Mouse (Mus musculus) kidney, adult 2 months (tissue): ENCODE data around the gene Ctu2. TPM values are rescaled to one million over a fixed set of nuclear protein-coding genes. Genes with fewer than 3 reads are reported as not detected.
A peak's percentile ranks its signal among the peaks of the same experiment; 100 is the strongest.

Experiments
- DNase-seq: peaks from one replicate; pipeline ENCODE4 v3.0.0; 2021
- H3K27ac ChIP-seq: fragments of 200-500 bp; 2 replicates; pipeline ENCODE4 v1.5.1; 2012; ENCODE audit warnings: low read depth, low read length, control low read depth, inconsistent platforms; ENCODE audit not compliant: insufficient read depth
- H3K27me3 ChIP-seq: fragments of 200-500 bp; replicated peaks from 2 replicates; pipeline ENCODE4 v1.6.1; 2012; ENCODE audit warnings: mild to moderate bottlenecking, moderate library complexity, low read length, inconsistent platforms; ENCODE audit not compliant: control insufficient read depth, insufficient read depth
- H3K36me3 ChIP-seq: fragments of 200-500 bp; 2 replicates; pipeline ENCODE4 v1.6.1; 2012; ENCODE audit warnings: mild to moderate bottlenecking, moderate library complexity, low read length, inconsistent platforms; ENCODE audit not compliant: control insufficient read depth, insufficient read depth
- H3K4me1 ChIP-seq: fragments of 200-500 bp; 2 replicates; pipeline ENCODE4 v1.6.1; 2011; ENCODE audit warnings: low read length; ENCODE audit not compliant: control insufficient read depth, insufficient read depth
- H3K4me3 ChIP-seq: fragments of 200-500 bp; 2 replicates; pipeline ENCODE4 v1.5.1; 2011; ENCODE audit warnings: mild to moderate bottlenecking, low read depth, low read length, control low read depth; ENCODE audit not compliant: insufficient read depth
- CTCF ChIP-seq: fragments of 200-500 bp; conservative IDR thresholded peaks from 2 replicates; pipeline ENCODE4 v1.5.1; 2011; ENCODE audit warnings: low read depth, mild to moderate bottlenecking, control low read depth, low read length, moderate library complexity, mixed read lengths; ENCODE audit not compliant: insufficient read depth, insufficient read length
- POLR2A ChIP-seq: fragments of 200-500 bp; IDR thresholded peaks from one replicate; pipeline ENCODE4 v1.6.1; 2011; ENCODE audit warnings: low read depth, low read length, control low read depth
- WGBS: fragments of 180-500 bp; shearing (Covaris S2); methylation state at CpG from one replicate; pipeline ENCODE4 v1.1.7; 2018; 5-methylcytosine and 5-hydroxymethylcytosine counted together
- polyA plus RNA-seq: library from polyadenylated mRNA; depleted of rRNA; stranded (reverse); fragments of >200 nt; gene quantifications from 2 replicates; pipeline ENCODE4 v1.2.3, GENCODE M21; 2012

The Ctu2 gene
- polyA plus RNA-seq, 1 experiment = 21.1 TPM

- Histone ChIP-seq H3K36me3 (no peaks in the 10 kb centered on the region), H3K27ac (no peak overlapping the region), H3K4me3 (no peak overlapping the region), H3K4me1 (peaks cover 6% of the 10 kb centered on the region; the same call in 1 of the 2 replicates), H3K27me3 (no peaks in the 10 kb centered on the region)
- no peak for DNase-seq
- 89% methylated on average over 13 of the region's 13 CpGs for WGBS
- TF ChIP-seq POLR2A = no peak
Measured at GRCm38 (mm10) chr8:122467816-122468215, 8.1 kb upstream of the Ctu2 start.

DNA sequence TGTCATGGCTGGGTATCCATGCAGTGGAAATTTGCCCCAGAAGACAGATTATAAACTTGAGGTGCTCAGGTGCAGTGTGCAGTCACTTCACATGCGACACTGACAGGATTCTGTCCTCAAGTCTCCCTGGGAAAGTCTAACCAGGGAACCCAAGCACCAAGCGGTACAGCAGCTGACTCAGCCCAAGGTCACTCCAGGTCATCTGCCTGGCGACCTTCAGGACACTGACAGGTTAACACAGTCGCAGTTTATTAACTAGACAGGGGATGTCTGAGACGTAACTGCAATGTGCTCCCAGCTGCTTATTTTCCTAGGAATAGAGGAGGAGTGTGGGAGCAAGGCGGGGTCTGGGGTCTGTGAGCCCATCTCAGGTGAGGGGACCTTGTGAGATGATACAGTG lies 6.5 kb upstream of the Ctu2 start:
- Histone ChIP-seq H3K4me1 (peaks cover 6% of the 10 kb centered on the region; the same call in 1 of the 2 replicates), H3K4me3 (no peak overlapping the region), H3K27me3 (no peaks in the 10 kb centered on the region), H3K36me3 (no peaks in the 10 kb centered on the region), H3K27ac (no peak overlapping the region)
- 59% methylated on average over 6 of the region's 6 CpGs for WGBS
- DNase-seq = peak; percentile 46
- TF ChIP-seq CTCF (no peak), POLR2A (no peak)

DNA sequence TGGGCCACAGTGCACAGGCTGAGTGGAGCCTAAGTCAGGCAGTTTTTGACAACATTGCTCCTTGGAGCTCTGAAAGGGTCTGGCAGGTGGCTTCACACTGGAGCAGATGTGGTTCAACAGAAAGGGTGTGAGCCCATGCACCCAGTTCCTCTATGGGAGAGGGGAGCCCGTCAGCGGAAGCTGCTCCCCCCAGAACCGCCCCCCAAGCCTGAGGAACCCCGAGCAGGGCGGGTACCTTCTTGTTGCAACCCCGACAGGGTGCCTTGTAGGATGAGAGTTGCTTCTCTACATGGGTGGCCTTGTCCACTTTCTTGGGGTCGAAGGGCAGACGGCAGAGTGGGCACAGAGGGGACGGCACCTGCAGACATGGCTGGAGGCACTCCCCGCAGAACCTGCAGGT lies 6.0 kb upstream of the Ctu2 start:
- H3K27me3 ChIP-seq = no peaks in the 10 kb centered on the region
- H3K36me3 ChIP-seq = no peaks in the 10 kb centered on the region
- 91% methylated on average over 10 of the region's 10 CpGs for WGBS
- no peak for DNase-seq
- H3K4me3 ChIP-seq = no peak overlapping the region
- TF ChIP-seq POLR2A = no peak
- no peak for TF ChIP-seq CTCF
- H3K27ac ChIP-seq = no peak overlapping the region
- peaks cover 8% of the 10 kb centered on the region for H3K4me1 ChIP-seq

- WGBS = 88% methylated on average over 5 of the region's 5 CpGs
- Histone ChIP-seq H3K36me3 (no peaks in the 10 kb centered on the region), H3K27ac (no peak overlapping the region), H3K4me3 (no peak overlapping the region), H3K4me1 (peaks cover 8% of the 10 kb centered on the region), H3K27me3 (no peaks in the 10 kb centered on the region)
- TF ChIP-seq CTCF (no peak), POLR2A (no peak)
- DNase-seq = no peak
Measured at GRCm38 (mm10) chr8:122470691-122471090, 5.3 kb upstream of the Ctu2 start.

DNA sequence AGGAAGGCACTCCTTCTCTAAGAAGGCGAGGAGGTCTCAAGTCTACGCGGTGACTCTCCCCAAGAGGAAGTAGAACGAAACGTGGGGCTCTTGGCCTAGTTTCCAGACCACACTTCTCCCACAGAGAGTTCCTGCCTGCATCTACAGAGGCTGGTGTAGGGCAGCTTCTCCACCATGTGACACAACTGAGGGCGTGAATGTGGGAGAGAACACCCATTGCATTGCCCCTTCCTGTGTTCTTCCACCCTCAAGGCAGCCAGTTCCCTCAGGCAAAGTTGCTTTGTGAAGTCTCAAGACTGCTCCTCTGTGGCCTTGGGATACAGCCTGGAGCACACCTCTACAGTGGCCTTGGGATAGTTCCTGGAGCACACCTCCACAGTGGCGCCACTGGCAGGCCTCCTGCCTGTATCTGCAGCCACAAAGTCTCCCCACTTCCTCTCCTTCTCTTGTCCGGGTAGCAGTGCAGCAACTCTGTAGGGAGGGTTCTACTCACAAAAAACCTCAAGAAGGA lies 2.0 kb upstream of the Ctu2 start:
- Histone ChIP-seq H3K4me1 (peaks cover 13% of the 10 kb centered on the region), H3K4me3 (no peak overlapping the region), H3K27ac (no peak overlapping the region), H3K27me3 (no peaks in the 10 kb centered on the region), H3K36me3 (no peaks in the 10 kb centered on the region)
- TF ChIP-seq POLR2A (no peak), CTCF (no peak)
- 81% methylated on average over 8 of the region's 8 CpGs for WGBS
- DNase-seq = no peak

- Histone ChIP-seq H3K4me1 (peaks cover 7% of the 10 kb centered on the region; the same call in 1 of the 2 replicates), H3K27ac (no peak overlapping the region), H3K4me3 (peak overlapping the region; percentile 90), H3K36me3 (no peaks in the 10 kb centered on the region), H3K27me3 (no peaks in the 10 kb centered on the region)
- TF ChIP-seq CTCF (no peak), POLR2A (no peak)
- DNase-seq = peak; percentile 56
- under 1% methylated on average over 16 of the region's 16 CpGs for WGBS
Measured at GRCm38 (mm10) chr8:122474951-122475560, 887 bp upstream of the Ctu2 start.

GRCm38 (mm10) chr8:122482448-122482847 lies 6.5 kb downstream of the Ctu2 start:
- Histone ChIP-seq H3K27ac (no peak overlapping the region), H3K27me3 (no peaks in the 10 kb centered on the region), H3K4me3 (no peak overlapping the region), H3K36me3 (no peaks in the 10 kb centered on the region; the same call in none of the 2 replicates), H3K4me1 (no peaks in the 10 kb centered on the region)
- TF ChIP-seq POLR2A = no peak
- TF ChIP-seq CTCF = no peak
- WGBS = 92% methylated on average over 8 of the region's 8 CpGs
- DNase-seq = no peak
